Mouse (Mus musculus): ENCODE data around the gene Ankrd11.

- no peak for TF ChIP-seq CTCF (IDR thresholded peaks at IDR 0.05)
- TF ChIP-seq EP300 (IDR thresholded peaks at IDR 0.05): peak; percentile 50; the same call in 1 of the 2 replicates
Measured at GRCm38 (mm10) chr8:123043941-123044340, 1.9 kb upstream of the Ankrd11 start.
